Mouse (Mus musculus): ENCODE data around the gene Zcchc7.

DNA sequence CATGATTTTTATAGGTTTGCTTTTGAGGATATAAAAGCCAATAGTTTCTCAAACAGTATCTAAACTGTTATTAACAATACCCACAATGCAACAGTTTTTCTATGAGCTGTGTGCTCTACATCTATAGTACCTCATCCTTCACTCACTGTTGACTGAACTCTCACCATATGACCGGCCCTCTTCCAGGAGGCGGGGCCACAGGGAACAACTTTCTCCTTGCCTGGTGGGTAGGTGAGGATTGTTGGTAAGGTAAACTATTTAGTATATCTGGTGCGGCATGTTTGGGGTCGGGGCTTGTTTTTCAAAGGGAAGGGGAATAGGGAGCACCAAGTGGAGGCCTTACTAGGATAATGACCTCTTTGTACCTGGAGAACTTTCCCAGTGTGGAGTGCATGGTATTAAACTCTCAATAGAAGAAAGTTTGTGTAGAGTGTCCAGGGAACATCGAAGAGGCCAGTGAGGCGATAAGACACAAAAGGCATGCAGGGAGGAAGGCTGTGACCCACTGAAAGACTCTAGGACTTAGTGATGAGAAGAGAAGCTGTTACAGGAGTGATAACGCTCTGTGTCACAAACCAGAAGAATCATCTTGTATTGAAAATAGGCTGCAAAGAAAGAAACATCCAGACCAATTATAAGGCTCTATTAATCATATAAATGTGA is 166.9 kb downstream of the Zcchc7 start:
- no peak for TF ChIP-seq CTCF (IDR thresholded peaks at IDR 0.05)
- no peak for TF ChIP-seq EP300 (IDR thresholded peaks at IDR 0.05)

Measured in lung, postnatal 0 days (tissue).